Mouse (Mus musculus): ENCODE data around the gene Pnpla1.

The Pnpla1 gene

DNA sequence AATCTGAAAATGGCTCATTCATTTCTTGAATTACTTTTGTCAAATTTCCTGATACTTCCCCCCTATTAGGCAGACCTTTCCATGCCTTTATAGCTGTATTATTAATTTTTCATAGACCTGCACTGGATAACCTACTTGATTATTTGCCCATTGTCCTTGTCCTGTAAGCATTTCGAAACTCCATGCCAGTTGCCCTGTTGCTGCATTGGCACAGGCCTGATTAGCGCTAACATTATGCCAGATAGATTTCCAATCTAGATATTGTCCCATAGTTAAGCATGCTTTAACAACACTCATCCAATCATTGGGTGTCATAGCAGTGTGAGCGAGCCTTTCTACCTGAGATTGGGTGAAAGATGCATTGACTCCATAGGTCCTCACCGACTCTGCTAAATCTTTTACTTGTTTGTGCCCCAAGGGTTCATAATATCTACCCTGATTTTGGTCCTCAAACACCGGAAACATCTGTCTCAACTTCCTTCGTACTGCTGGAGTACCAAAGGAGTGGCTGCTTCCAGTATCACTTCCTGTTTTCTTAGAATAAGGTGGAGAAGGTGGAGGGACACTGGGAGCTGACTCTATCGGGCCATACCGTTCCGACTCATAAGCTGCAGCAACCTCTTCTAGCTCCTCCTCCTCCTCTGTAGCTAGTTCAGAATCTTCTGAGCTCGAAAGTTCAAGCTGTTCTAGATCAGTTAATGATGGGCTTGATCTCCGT lies 36.0 kb downstream of the Pnpla1 start:
- no peak for DNase-seq

- no peak for DNase-seq
These were observed 37.1 kb downstream of the Pnpla1 start for GRCm38 (mm10) chr17:28895217-28895875.

- DNase-seq: no peak
These were observed 38.0 kb downstream of the Pnpla1 start for GRCm38 (mm10) chr17:28896095-28896780.

- DNase-seq: no peak
These were observed 39.6 kb downstream of the Pnpla1 start for GRCm38 (mm10) chr17:28897817-28898216.

- DNase-seq: no peak
These were observed 40.0 kb downstream of the Pnpla1 start for GRCm38 (mm10) chr17:28898249-28898648.

GRCm38 (mm10) chr17:28899427-28899826 lies 41.2 kb downstream of the Pnpla1 start:
- DNase-seq: no peak

GRCm38 (mm10) chr17:28901559-28901958 lies 43.3 kb downstream of the Pnpla1 start:
- DNase-seq: no peak

DNA sequence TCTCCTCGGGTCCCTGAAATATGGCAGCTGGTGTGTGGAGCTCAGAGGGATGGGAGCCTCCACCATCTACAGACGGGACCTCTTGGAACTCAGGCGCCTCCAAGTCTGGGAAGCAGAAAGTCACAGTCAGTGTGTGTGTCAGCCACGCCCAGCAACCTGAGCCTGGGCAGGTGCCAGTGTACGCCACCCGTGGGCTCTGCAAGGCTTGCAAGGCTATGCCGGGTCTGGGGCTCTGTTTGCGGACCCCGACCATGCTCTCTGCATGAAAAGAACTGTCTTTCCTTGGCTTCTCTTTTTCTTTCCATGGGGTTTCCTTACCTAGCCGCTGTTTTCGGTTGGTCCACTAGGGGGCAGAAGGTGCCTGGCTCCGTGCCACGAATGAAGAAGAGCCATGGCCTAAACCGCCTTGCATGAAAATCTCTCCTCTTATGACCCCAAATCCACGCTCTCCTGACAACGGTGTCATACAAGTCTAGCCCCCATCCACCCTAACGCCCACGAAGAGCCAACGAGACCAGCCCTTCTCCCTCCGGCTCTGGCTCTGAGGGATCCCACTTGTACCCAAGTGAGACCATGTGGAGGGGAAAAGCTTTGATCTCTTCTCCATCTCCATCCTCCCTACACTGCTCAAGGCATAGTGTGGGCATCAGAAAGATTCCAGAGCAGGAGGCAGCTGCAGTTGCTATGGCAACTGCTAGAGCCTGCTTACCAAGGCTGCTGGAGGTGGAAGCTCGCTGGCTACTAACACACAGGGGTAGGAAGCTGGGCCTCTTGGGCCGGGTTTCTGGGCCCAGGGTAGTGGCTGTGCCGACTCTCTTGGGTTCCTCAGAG lies 46.5 kb downstream of the Pnpla1 start:
- peak; percentile 75 for DNase-seq

DNA sequence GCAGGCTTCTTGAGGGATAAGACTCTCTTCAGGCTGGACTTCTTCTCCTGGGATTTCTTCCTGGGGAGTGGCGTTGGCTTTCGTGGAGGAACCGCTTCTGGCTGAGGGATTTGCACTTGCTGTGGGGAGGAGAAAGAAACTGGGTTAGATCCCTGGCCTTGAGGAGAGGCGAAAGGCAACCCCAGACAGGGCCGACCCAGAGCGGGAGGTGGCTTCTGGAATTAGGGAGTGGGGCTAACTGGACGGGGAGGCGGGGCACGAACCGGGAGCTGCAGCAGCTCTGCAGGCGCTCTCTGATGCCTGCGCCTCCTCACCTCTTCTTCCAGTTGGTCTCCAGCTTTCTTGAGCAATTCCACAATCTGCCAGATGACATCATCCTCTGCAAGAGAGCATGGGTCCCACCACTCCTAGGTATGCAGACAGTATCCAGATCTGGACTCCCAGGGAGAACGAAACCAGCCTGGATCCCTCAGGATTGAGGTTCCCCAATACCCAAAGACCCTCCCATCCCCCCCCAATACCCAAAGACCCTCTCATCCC lies 47.2 kb downstream of the Pnpla1 start:
- DNase-seq: no peak

DNA sequence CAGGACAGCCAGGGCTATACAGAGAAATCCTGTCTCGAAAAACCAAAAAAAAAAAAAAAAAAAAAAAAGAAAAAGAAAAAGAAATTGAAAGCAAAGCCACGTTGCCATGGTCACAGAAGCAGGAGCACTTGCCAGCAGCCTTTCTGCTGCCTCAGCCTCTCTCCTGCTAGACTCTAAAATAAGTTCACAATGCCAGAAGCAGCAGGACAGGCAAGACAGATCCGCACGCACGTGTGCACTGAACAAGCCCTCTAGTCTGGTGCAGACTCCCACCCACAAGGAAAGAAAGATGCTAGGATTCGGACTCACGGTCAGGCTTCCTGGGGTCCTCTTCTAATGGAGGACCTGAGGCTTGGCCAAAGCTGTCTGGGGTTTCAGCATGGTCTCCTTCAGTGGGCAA lies 49.7 kb downstream of the Pnpla1 start:
- peak; percentile 33 for DNase-seq

DNA sequence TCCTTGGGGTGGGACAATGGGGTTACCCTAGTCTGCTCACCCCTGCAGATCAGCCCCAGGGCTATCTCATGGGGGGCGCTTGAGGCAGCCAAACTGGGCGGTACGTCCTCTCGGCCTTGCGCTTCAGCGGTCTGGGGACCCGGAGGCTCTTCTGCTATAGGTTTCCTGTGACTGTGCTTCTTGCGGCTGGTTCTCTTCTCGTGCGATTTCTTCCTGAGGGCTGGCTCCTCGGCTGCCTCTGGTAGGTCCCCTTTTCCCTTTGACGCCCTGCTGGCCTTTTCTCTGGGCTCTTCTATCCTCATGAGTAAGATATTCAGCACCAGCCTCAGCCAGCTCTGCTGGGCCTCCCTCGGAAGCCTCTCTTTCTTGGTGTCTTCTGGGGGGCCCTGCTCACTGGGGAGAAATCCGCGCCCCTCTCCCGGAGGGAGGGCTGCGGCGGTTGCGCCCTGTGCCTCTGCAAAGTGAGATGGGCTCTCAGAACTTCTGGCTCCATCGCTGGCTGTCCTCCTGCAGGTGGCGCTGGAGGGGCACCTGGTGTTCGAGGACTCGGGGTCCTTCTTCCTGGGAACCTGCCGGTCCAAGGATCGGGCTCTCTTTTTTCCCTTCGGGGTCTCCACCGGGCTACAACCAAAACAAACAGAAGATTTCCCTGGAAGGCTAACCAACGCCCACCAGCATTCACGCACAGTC lies 51.2 kb downstream of the Pnpla1 start:
- DNase-seq: peak; percentile 67

DNA sequence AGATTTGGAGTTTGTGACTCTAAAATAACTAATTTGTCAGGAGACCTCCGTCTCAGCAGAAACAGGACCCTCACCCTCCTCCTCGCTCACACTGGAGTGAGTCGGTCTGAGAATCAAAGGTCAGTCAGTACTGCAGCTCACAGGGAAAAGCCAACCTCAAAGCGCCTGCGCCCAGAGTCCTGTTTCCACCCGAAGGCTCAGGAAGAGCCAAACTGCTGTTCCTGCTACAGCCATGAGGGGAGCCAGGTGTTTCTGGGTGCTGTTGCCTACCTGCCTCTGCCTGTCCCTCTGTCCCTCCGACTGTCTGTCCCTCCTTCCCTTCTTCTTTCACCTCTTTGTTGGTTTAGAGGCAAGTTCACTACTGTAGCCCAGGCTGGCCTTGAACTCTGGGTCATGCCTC lies 51.9 kb downstream of the Pnpla1 start:
- DNase-seq: no peak

DNA sequence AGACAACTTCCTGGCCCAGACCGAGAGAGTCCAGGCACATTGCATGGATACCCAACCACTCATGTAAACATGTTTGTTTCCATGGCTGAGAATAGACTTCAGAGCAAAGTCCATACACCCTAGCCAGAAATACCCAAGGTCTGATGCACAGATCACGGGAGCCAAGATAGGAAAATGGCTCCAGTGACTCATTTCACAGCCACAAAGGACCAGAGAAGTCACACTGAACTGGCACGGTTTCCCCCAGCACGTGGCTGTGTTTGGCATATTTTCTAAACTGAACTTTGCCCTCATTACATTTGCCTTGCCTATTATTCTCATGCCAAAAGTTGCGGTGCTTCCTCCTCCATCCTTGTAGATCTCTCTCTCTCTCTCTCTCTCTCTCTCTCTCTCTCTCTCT lies 55.0 kb downstream of the Pnpla1 start:
- DNase-seq: peak; percentile 69

- no peak for DNase-seq
These were observed 55.7 kb downstream of the Pnpla1 start for GRCm38 (mm10) chr17:28913940-28914339.

DNA sequence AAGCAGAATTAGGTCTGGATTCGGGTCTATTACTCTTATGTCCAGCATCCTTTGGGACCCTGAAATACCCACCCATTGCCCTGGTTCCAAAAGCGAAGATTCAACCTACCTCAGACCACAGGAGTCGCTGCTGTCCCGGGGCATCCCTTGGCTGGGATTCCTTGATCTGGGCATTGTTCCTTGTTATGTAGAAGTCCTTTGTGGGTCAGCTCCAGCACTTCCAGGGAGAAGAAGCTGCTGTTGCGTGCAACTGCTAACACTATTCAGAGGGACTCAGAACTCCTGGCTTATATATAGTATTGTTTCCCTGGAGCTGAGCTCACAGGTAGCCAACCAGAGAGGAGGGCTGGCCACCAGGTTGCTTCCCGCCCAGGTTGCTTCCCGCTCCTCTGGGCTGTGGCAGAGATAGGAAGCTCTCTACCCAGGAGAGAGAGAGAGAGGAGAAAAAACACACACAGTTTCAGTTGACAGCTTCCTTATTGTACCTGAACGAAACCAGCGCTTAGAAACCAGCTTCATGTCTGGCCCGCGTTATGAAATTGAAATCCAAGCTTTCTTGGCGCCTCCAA lies 56.9 kb downstream of the Pnpla1 start, which contains the start of gene 4930539E08Rik:
4930539E08Rik (minus strand) TSS at position 265 of the 569 bp plus-strand sequence.
- DNase-seq: no peak

- no peak for DNase-seq
These were observed 58.3 kb downstream of the Pnpla1 start for GRCm38 (mm10) chr17:28916520-28916919.

GRCm38 (mm10) chr17:28921086-28921485 lies 62.9 kb downstream of the Pnpla1 start:
- no peak for DNase-seq

DNA sequence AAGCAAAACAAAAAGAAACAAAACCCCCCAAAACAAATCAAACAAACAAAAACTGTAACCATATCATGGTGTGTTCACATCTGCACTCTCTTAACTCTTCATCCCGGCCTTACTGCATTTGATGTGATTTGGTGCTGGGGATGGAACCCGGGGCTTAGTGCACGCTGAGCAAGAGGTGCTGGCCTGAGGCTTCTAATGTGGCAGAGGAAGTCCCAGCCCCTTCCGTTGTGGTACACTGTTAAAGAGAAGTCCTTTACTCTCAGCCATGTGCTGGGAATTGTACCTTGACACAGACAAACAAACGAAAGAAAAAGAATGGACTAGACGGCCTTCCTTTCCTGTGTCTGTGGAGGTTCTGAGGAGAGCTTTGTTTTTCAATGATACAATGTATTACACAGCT lies 63.9 kb downstream of the Pnpla1 start:
- no peak for DNase-seq

DNA sequence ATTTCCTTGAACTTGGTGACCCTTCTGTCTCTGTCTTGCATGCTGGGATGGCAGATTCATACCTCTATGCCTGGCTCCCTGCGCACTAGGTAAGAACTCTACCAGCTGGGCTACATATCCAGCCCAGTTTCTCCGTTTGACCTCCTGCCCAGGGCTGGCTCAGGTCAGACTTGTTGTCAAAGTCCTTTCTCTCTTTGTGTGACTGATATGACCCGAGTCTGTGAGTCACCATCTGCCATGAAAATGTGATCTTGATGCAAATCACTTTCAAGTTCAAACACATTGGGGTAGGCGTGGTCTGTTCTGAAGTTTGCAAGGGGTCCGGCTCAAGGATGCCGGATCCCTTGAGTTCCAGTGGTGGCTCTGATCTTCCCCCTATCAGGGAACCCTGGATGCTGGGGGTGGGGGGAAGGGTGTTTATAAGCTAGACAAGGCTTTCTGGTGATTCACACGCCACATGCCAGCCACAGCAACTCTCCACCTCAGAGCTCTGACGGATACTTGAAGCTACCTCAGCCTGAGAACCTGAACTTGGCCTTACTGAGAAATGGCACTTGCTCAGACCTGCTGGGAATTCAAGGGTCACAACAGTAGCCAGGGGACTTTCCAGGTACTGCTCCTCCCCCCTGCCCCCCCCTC lies 66.9 kb downstream of the Pnpla1 start:
- DNase-seq: no peak

- DNase-seq: peak; percentile 90
These were observed 68.2 kb downstream of the Pnpla1 start for GRCm38 (mm10) chr17:28926380-28926779.
